Mouse (Mus musculus) CH12.LX (cell line): ENCODE results near the gene Mad1l1. TPM values are rescaled to one million over a fixed set of nuclear protein-coding genes. Genes with fewer than 3 reads are reported as not detected.

Experiments
- DNase-seq: peaks from one replicate; pipeline ENCODE4 v3.0.0-alpha.2; 2013; ENCODE audit errors: extremely low read depth
- H3K27ac ChIP-seq: 2 replicates; pipeline ENCODE4 v1.5.1; 2012; ENCODE audit warnings: low read depth, mild to moderate bottlenecking, control low read depth, moderate library complexity; ENCODE audit not compliant: insufficient read depth
- H3K27me3 ChIP-seq: replicated peaks from 2 replicates; pipeline ENCODE3; 2012; ENCODE audit warnings: inconsistent platforms
- H3K36me3 ChIP-seq, 2 experiments: replicated peaks in 1 of 2; 2 replicates each; pipeline versions ENCODE3 to v1.6.1; 2012; ENCODE audit warnings: inconsistent platforms in 1 of 2, low read length in 1 of 2, mild to moderate bottlenecking in 1 of 2, mixed read lengths in 1 of 2, moderate library complexity in 1 of 2; ENCODE audit not compliant: control insufficient read depth in 1 of 2, insufficient read depth in 1 of 2
- H3K4me1 ChIP-seq, 2 experiments: 2 replicates each; pipeline ENCODE4 v1.6.1; 2012; ENCODE audit warnings: inconsistent platforms in 1 of 2, moderate library complexity in 1 of 2; ENCODE audit not compliant: insufficient read depth in 2 of 2, control insufficient read depth in 1 of 2
- H3K4me2 ChIP-seq: 2 replicates; pipeline ENCODE4 v1.6.1; 2012; ENCODE audit warnings: low read depth, mild to moderate bottlenecking, control low read depth; ENCODE audit not compliant: poor library complexity, insufficient read depth, severe bottlenecking
- H3K4me3 ChIP-seq, 3 experiments: fragments of 150-350 bp in 1 of 3; sonication (generic) in 1 of 3; replicated peaks in 1 of 3; 2 replicates each; pipeline versions ENCODE3 to v1.5.1; 2011 to 2012; ENCODE audit warnings: low read depth in 2 of 3, low read length in 2 of 3, mild to moderate bottlenecking in 2 of 3, moderate library complexity in 2 of 3, control low read depth in 1 of 3, improper control_type of control experiment in 1 of 3, inconsistent platforms in 1 of 3, mixed read lengths in 1 of 3; ENCODE audit not compliant: poor library complexity in 1 of 3
- H3K79me2 ChIP-seq: replicated peaks from 2 replicates; pipeline ENCODE4 v1.6.1; 2012; ENCODE audit warnings: mild to moderate bottlenecking, moderate library complexity; ENCODE audit not compliant: control insufficient read depth, poor library complexity, insufficient read depth, severe bottlenecking; ENCODE audit errors: extremely low read depth
- H3K9ac ChIP-seq: 2 replicates; pipeline ENCODE4 v1.6.1; 2012; ENCODE audit warnings: low read depth, mild to moderate bottlenecking, control low read depth, moderate library complexity; ENCODE audit not compliant: insufficient read depth
- H3K9me3 ChIP-seq: replicated peaks from 2 replicates; pipeline ENCODE3; 2012; ENCODE audit warnings: low read length, inconsistent platforms, mixed read lengths
- CHD1 ChIP-seq: IDR thresholded peaks from 2 replicates; pipeline ENCODE4 v1.6.1; 2012; ENCODE audit warnings: low read depth, low read length, improper control_type of control experiment, inconsistent platforms
- CHD2 ChIP-seq: IDR thresholded peaks from 2 replicates; pipeline ENCODE4 v1.6.1; 2011; ENCODE audit warnings: low read length, improper control_type of control experiment
- CTCF ChIP-seq, 2 experiments: IDR thresholded peaks in 1 of 2; conservative IDR thresholded peaks in 1 of 2; 2 replicates each; pipeline ENCODE4 v1.5.1; 2011 to 2012; ENCODE audit warnings: low read depth in 2 of 2, low read length in 2 of 2, improper control_type of control experiment in 1 of 2, inconsistent platforms in 1 of 2, mild to moderate bottlenecking in 1 of 2, moderate library complexity in 1 of 2
- E2F4 ChIP-seq: IDR thresholded peaks from 2 replicates; pipeline ENCODE4 v1.6.1; 2011; ENCODE audit warnings: low read depth, low read length, improper control_type of control experiment; ENCODE audit not compliant: insufficient replicate concordance
- KAT2A ChIP-seq: IDR thresholded peaks from 2 replicates; pipeline ENCODE4 v1.6.1; 2012; ENCODE audit warnings: low read length, improper control_type of control experiment, inconsistent platforms; ENCODE audit not compliant: insufficient replicate concordance
- MAFK ChIP-seq: IDR thresholded peaks from 2 replicates; pipeline ENCODE4 v1.6.1; 2011; ENCODE audit warnings: low read length, improper control_type of control experiment; ENCODE audit not compliant: insufficient replicate concordance
- MEF2A ChIP-seq: IDR thresholded peaks from 2 replicates; pipeline ENCODE4 v1.6.1; 2014; ENCODE audit warnings: low read depth, mild to moderate bottlenecking, inconsistent platforms, low read length, improper control_type of control experiment, borderline replicate concordance
- NRF1 ChIP-seq: IDR thresholded peaks from 2 replicates; pipeline ENCODE4 v1.6.1; 2014; ENCODE audit warnings: low read depth, mild to moderate bottlenecking, inconsistent platforms, low read length, improper control_type of control experiment, moderate library complexity
- PAX5 ChIP-seq: IDR thresholded peaks from 2 replicates; pipeline ENCODE4 v1.6.1; 2012; ENCODE audit warnings: low read length, inconsistent platforms, mixed read lengths
- POLR2AphosphoS2 ChIP-seq: IDR thresholded peaks from 2 replicates; pipeline ENCODE4 v1.6.1; 2011; ENCODE audit warnings: low read depth, low read length, improper control_type of control experiment
- RAD21 ChIP-seq: IDR thresholded peaks from 2 replicates; pipeline ENCODE4 v1.6.1; 2011; ENCODE audit warnings: low read depth, mild to moderate bottlenecking, low read length, improper control_type of control experiment, moderate library complexity
- SIN3A ChIP-seq: IDR thresholded peaks from 2 replicates; pipeline ENCODE4 v1.6.1; 2012; ENCODE audit warnings: low read length, improper control_type of control experiment, inconsistent platforms
- SMC3 ChIP-seq: IDR thresholded peaks from 2 replicates; pipeline ENCODE4 v1.6.1; 2011; ENCODE audit warnings: low read depth, low read length, improper control_type of control experiment
- TCF12 ChIP-seq: IDR thresholded peaks from 2 replicates; pipeline ENCODE4 v1.6.1; 2014; ENCODE audit warnings: low read depth, mild to moderate bottlenecking, inconsistent platforms, low read length, improper control_type of control experiment
- ZKSCAN1 ChIP-seq: IDR thresholded peaks from 2 replicates; pipeline ENCODE4 v1.6.1; 2012; ENCODE audit warnings: low read depth, inconsistent platforms, low read length, improper control_type of control experiment, borderline replicate concordance
- dilution Hi-C: fragments of 300-500 bp; cut with MboI; formaldehyde crosslinking; loops from 2 replicates; pipeline ENCODE4 v1.14.3; 2020; ENCODE audit warnings: low sequenced_read_pairs; ENCODE audit not compliant: extremely low pct_unique_long_range_greater_than_20kb, extremely low pct_ligation_motif_present
- in situ Hi-C: fragments of 300-500 bp; cut with MboI; formaldehyde crosslinking; loops from 3 replicates; pipeline ENCODE4 v1.14.3; 2019; ENCODE audit warnings: low sequenced_read_pairs, low pct_ligation_motif_present, low pct_unique_long_range_greater_than_20kb, mixed read lengths
- polyA plus RNA-seq: library from polyadenylated mRNA; unstranded; fragments of >175 nt; gene quantifications from 2 replicates; pipeline ENCODE4 v1.2.1, GENCODE M21; 2012; ENCODE audit warnings: low read depth; ENCODE audit not compliant: insufficient read length
- total RNA-seq, 2 experiments: library from RNA; depleted of rRNA; stranded (reverse); fragments of 300-350 nt in 1 of 2; fragments of >200 nt in 1 of 2; gene quantifications; 2 replicates each; pipeline ENCODE4 v1.2.3; 2012 to 2014

Gene Mad1l1
- total and polyA plus RNA-seq, 3 experiments, result 24.8 to 45.6 (median 28.9) TPM

- TF ChIP-seq MAFK (peak; percentile 67; the same call in 1 of the 2 replicates), ZKSCAN1 (no peak), MEF2A (no peak), KAT2A (no peak), RAD21 (peak; percentile 61), E2F4 (no peak), CTCF (conservative IDR thresholded peaks at IDR 0.05 in 1 of 2, IDR thresholded peaks at IDR 0.05 in 1 of 2; ENCODE audit: low read depth in 2 of 2, low read length in 2 of 2) (peak in 1 of 2 experiments; percentile 66; a peak in 2 of 4 replicates), SMC3 (peak; percentile 49)
- TF ChIP-seq, all 38 proteins: peak for 4
- in situ Hi-C loops, result no loop called here
- Histone ChIP-seq H3K4me3 (peak overlapping the region in 1 of 3 experiments; percentile 13), H3K9ac (no peak overlapping the region), H3K4me2 (no peak overlapping the region), H3K27me3 (peaks cover 2% of the 10 kb centered on the region), H3K4me1 (peaks cover 19 to 32% of the 10 kb centered on the region in 2 experiments), H3K36me3 (no peaks in the 10 kb centered on the region), H3K9me3 (peaks cover 9% of the 10 kb centered on the region), H3K27ac (no peak overlapping the region), H3K79me2 (no peaks in the 10 kb centered on the region)
- dilution Hi-C loops, result no loop called here
- peak; percentile 38 for DNase-seq
Observed at GRCm38 (mm10) chr5:139970186-139970631, 351.1 kb downstream of the Mad1l1 start.

GRCm38 (mm10) chr5:139969151-139969948 lies 352.0 kb downstream of the Mad1l1 start:
- TF ChIP-seq E2F4 (no peak), CHD2 (no peak), CHD1 (no peak), CTCF (conservative IDR thresholded peaks at IDR 0.05 in 1 of 2, IDR thresholded peaks at IDR 0.05 in 1 of 2; ENCODE audit: low read depth in 2 of 2, low read length in 2 of 2) (no peak), TCF12 (no peak), POLR2AphosphoS2 (no peak), NRF1 (no peak), SIN3A (no peak), PAX5 (no peak), MEF2A (no peak)
- Histone ChIP-seq H3K27me3 (peaks cover 4% of the 10 kb centered on the region), H3K4me1 (peaks cover 15 to 24% of the 10 kb centered on the region in 2 experiments), H3K36me3 (no peaks in the 10 kb centered on the region), H3K27ac (no peak overlapping the region), H3K4me2 (no peak overlapping the region), H3K4me3 (no peak overlapping the region), H3K9ac (no peak overlapping the region), H3K9me3 (peaks cover 9% of the 10 kb centered on the region), H3K79me2 (no peaks in the 10 kb centered on the region)
- dilution Hi-C loops (no loop called here), in situ Hi-C loops (loop anchor here (5.0 kb wide), 1 partner anchor 137 kb away; no protein-coding TSS in a partner anchor)
- no peak for DNase-seq
